Mouse (Mus musculus) CD4-positive naive resting alpha-beta T cell, adult 76 days (primary cell): ENCODE results near the gene Gm14819. TPM values are rescaled to one million over a fixed set of nuclear protein-coding genes. Genes with fewer than 3 reads are reported as not detected.

Experiments used
- total RNA-seq: library from RNA; stranded (reverse); gene quantifications from one replicate; pipeline ENCODE4 v1.2.4, GENCODE M21; 2023

The Gm14819 gene
- not detected for total RNA-seq

GRCm38 (mm10) chrX:35403883-35404282 is at the start of gene Gm14819:
Gm14819 (plus strand) TSS chrX:35404183.

